Mouse (Mus musculus): ENCODE data around the gene Sde2. TPM values are rescaled to one million over a fixed set of nuclear protein-coding genes. Genes with fewer than 3 reads are reported as not detected.

The Sde2 gene
- polyA plus RNA-seq, 1 experiment from 2014 or later, result 31.7 TPM

- Histone ChIP-seq H3K9ac (no peak overlapping the region), H3K27ac (no peak overlapping the region), H3K4me3 (replicated peaks) (no peak overlapping the region), H3K9me3 (no peaks in the 10 kb centered on the region), H3K27me3 (replicated peaks) (no peaks in the 10 kb centered on the region), H3K36me3 (peaks cover 3% of the 10 kb centered on the region; the same call in 1 of the 2 replicates), H3K4me2 (replicated peaks) (no peak overlapping the region), H3K4me1 (replicated peaks) (peaks cover 10% of the 10 kb centered on the region; the same call in 1 of the 2 replicates)
- WGBS, result 2% methylated on average over 4 of the region's 4 CpGs
- no peak for ATAC-seq
Measured at GRCm38 (mm10) chr1:180901107-180901506, 50.2 kb downstream of the Sde2 start.

- ATAC-seq, result peak; percentile 51
- Histone ChIP-seq H3K27me3 (replicated peaks) (no peaks in the 10 kb centered on the region), H3K9me3 (no peaks in the 10 kb centered on the region), H3K4me2 (replicated peaks) (no peak overlapping the region), H3K4me1 (replicated peaks) (peaks cover 10% of the 10 kb centered on the region; the same call in 1 of the 2 replicates), H3K9ac (no peak overlapping the region), H3K4me3 (replicated peaks) (no peak overlapping the region), H3K27ac (no peak overlapping the region), H3K36me3 (peaks cover 17% of the 10 kb centered on the region; the same call in 1 of the 2 replicates)
- WGBS, result 30% methylated on average over 5 of the region's 5 CpGs
Measured at GRCm38 (mm10) chr1:180902915-180903314, 52.0 kb downstream of the Sde2 start.

- peaks cover 17% of the 10 kb centered on the region; the same call in 1 of the 2 replicates for H3K36me3 ChIP-seq
- 28% methylated on average over 10 of the region's 10 CpGs for WGBS
- H3K4me3 ChIP-seq (replicated peaks), result peak overlapping the region; percentile 86
- peak overlapping the region; percentile 82 for H3K4me2 ChIP-seq (replicated peaks)
- peaks cover 10% of the 10 kb centered on the region; the same call in 1 of the 2 replicates for H3K4me1 ChIP-seq (replicated peaks)
- H3K27ac ChIP-seq, result peak overlapping the region; percentile 79
- peak overlapping the region; percentile 50 for H3K9ac ChIP-seq
- H3K27me3 ChIP-seq (replicated peaks), result no peaks in the 10 kb centered on the region
- no peaks in the 10 kb centered on the region for H3K9me3 ChIP-seq
- ATAC-seq, result peak; percentile 27
Measured at GRCm38 (mm10) chr1:180903666-180904038, 52.7 kb downstream of the Sde2 start.

GRCm38 (mm10) chr1:180904039-180904814 is 53.3 kb downstream of the Sde2 start, which contains the start of gene Pycr2:
Pycr2 (plus strand) TSS chr1:180904293.
- under 1% methylated on average over 52 of the region's 52 CpGs for whole genome bisulfite sequencing
- H3K9me3 ChIP-seq, result no peaks in the 10 kb centered on the region
- peaks cover 17% of the 10 kb centered on the region; the same call in 1 of the 2 replicates for H3K36me3 ChIP-seq
- peak; percentile 99 for ATAC-seq
- peak within 1 kb of the TSS; percentile 82 for H3K4me2 ChIP-seq (replicated peaks)
- H3K9ac ChIP-seq, result peak within 1 kb of the TSS; percentile 92
- peak within 1 kb of the TSS; percentile 86 for H3K27ac ChIP-seq
- peaks cover 14% of the 10 kb centered on the region; the same call in 1 of the 2 replicates for H3K4me1 ChIP-seq (replicated peaks)
- H3K4me3 ChIP-seq (replicated peaks), result peak within 1 kb of the TSS; percentile 86
- no peaks in the 10 kb centered on the region for H3K27me3 ChIP-seq (replicated peaks)

- WGBS, result under 1% methylated on average over 5 of the region's 5 CpGs
- peaks cover 14% of the 10 kb centered on the region; the same call in 1 of the 2 replicates for H3K4me1 ChIP-seq (replicated peaks)
- H3K4me2 ChIP-seq (replicated peaks), result peak overlapping the region; percentile 82
- peak overlapping the region; percentile 92 for H3K9ac ChIP-seq
- peak overlapping the region; percentile 86 for H3K4me3 ChIP-seq (replicated peaks)
- no peaks in the 10 kb centered on the region for H3K9me3 ChIP-seq
- H3K27me3 ChIP-seq (replicated peaks), result no peaks in the 10 kb centered on the region
- H3K36me3 ChIP-seq, result peaks cover 17% of the 10 kb centered on the region; the same call in 1 of the 2 replicates
- ATAC-seq, result no peak
- H3K27ac ChIP-seq, result peak overlapping the region; percentile 86
Measured at GRCm38 (mm10) chr1:180904815-180905080, 53.8 kb downstream of the Sde2 start.

GRCm38 (mm10) chr1:180905307-180905706 is 54.4 kb downstream of the Sde2 start:
- Histone ChIP-seq H3K9me3 (no peaks in the 10 kb centered on the region), H3K27me3 (replicated peaks) (no peaks in the 10 kb centered on the region), H3K4me2 (replicated peaks) (peak overlapping the region; percentile 82), H3K36me3 (peaks cover 17% of the 10 kb centered on the region; the same call in 1 of the 2 replicates), H3K27ac (no peak overlapping the region), H3K4me1 (replicated peaks) (peaks cover 14% of the 10 kb centered on the region; the same call in 1 of the 2 replicates), H3K9ac (no peak overlapping the region), H3K4me3 (replicated peaks) (peak overlapping the region; percentile 86; the same call in 1 of the 2 replicates)
- WGBS, result 59% methylated on average over 6 of the region's 6 CpGs
- no peak for ATAC-seq

- Histone ChIP-seq H3K4me1 (replicated peaks) (peaks cover 14% of the 10 kb centered on the region; the same call in 1 of the 2 replicates), H3K4me2 (replicated peaks) (peak overlapping the region; percentile 82), H3K27ac (no peak overlapping the region), H3K27me3 (replicated peaks) (no peaks in the 10 kb centered on the region), H3K4me3 (replicated peaks) (no peak overlapping the region), H3K9me3 (no peaks in the 10 kb centered on the region), H3K9ac (no peak overlapping the region), H3K36me3 (peaks cover 17% of the 10 kb centered on the region; the same call in 1 of the 2 replicates)
- 93% methylated on average over 17 of the region's 17 CpGs for WGBS
- no peak for ATAC-seq
Measured at GRCm38 (mm10) chr1:180905876-180906275, 54.9 kb downstream of the Sde2 start.

- WGBS, result 89% methylated on average over 24 of the region's 24 CpGs
- H3K36me3 ChIP-seq, result peaks cover 17% of the 10 kb centered on the region; the same call in 1 of the 2 replicates
- H3K27me3 ChIP-seq (replicated peaks), result no peaks in the 10 kb centered on the region
- peaks cover 14% of the 10 kb centered on the region; the same call in 1 of the 2 replicates for H3K4me1 ChIP-seq (replicated peaks)
- H3K9me3 ChIP-seq, result no peaks in the 10 kb centered on the region
- no peak overlapping the region for H3K9ac ChIP-seq
- H3K4me2 ChIP-seq (replicated peaks), result no peak overlapping the region
- H3K27ac ChIP-seq, result no peak overlapping the region
- no peak for ATAC-seq
- H3K4me3 ChIP-seq (replicated peaks), result no peak overlapping the region
Measured at GRCm38 (mm10) chr1:180906461-180907147, 55.7 kb downstream of the Sde2 start.

- no peak; the same call in 1 of the 2 replicates for ATAC-seq
- Histone ChIP-seq H3K36me3 (peaks cover 14% of the 10 kb centered on the region; the same call in 1 of the 2 replicates), H3K27me3 (replicated peaks) (no peaks in the 10 kb centered on the region), H3K9ac (no peak overlapping the region), H3K27ac (no peak overlapping the region), H3K4me3 (replicated peaks) (no peak overlapping the region), H3K4me2 (replicated peaks) (peak overlapping the region; percentile 35; the same call in 1 of the 2 replicates), H3K9me3 (no peaks in the 10 kb centered on the region), H3K4me1 (replicated peaks) (0 out of 2 replicates have a peak, but pooled peaks cover 4% of the 10 kb centered on the region)
- WGBS, result 58% methylated on average over 8 of the region's 8 CpGs
Measured at GRCm38 (mm10) chr1:180911138-180911537, 60.2 kb downstream of the Sde2 start.

GRCm38 (mm10) chr1:180911653-180912287 is 60.8 kb downstream of the Sde2 start:
- ATAC-seq, result peak; percentile 76
- Histone ChIP-seq H3K36me3 (peaks cover 8% of the 10 kb centered on the region; the same call in 1 of the 2 replicates), H3K27ac (no peak overlapping the region), H3K27me3 (replicated peaks) (no peaks in the 10 kb centered on the region), H3K4me1 (replicated peaks) (0 out of 2 replicates have a peak, but pooled peaks cover 4% of the 10 kb centered on the region), H3K4me3 (replicated peaks) (no peak overlapping the region), H3K4me2 (replicated peaks) (peak overlapping the region; percentile 35; the same call in 1 of the 2 replicates), H3K9me3 (no peaks in the 10 kb centered on the region), H3K9ac (no peak overlapping the region)
- WGBS, result 46% methylated on average over 20 of the region's 20 CpGs

- H3K27ac ChIP-seq, result no peak overlapping the region
- ATAC-seq, result no peak
- H3K4me1 ChIP-seq (replicated peaks), result 0 out of 2 replicates have a peak, but pooled peaks cover 4% of the 10 kb centered on the region
- H3K9me3 ChIP-seq, result no peaks in the 10 kb centered on the region
- H3K36me3 ChIP-seq, result no peaks in the 10 kb centered on the region
- no peaks in the 10 kb centered on the region for H3K27me3 ChIP-seq (replicated peaks)
- 89% methylated on average over 5 of the region's 5 CpGs for WGBS
- H3K9ac ChIP-seq, result no peak overlapping the region
- H3K4me2 ChIP-seq (replicated peaks), result no peak overlapping the region
- no peak overlapping the region for H3K4me3 ChIP-seq (replicated peaks)
Measured at GRCm38 (mm10) chr1:180912792-180913191, 61.9 kb downstream of the Sde2 start.

GRCm38 (mm10) chr1:180913797-180914196 is 62.9 kb downstream of the Sde2 start:
- no peak overlapping the region for H3K4me3 ChIP-seq (replicated peaks)
- no peak overlapping the region for H3K27ac ChIP-seq
- no peak overlapping the region for H3K4me2 ChIP-seq (replicated peaks)
- H3K4me1 ChIP-seq (replicated peaks), result 0 out of 2 replicates have a peak, but pooled peaks cover 4% of the 10 kb centered on the region
- WGBS, result 51% methylated on average over 4 of the region's 4 CpGs
- H3K36me3 ChIP-seq, result no peaks in the 10 kb centered on the region
- no peaks in the 10 kb centered on the region for H3K27me3 ChIP-seq (replicated peaks)
- no peaks in the 10 kb centered on the region for H3K9me3 ChIP-seq
- H3K9ac ChIP-seq, result no peak overlapping the region
- ATAC-seq, result no peak
